Comparison of ENCODE assay signal across 8 mouse cellular contexts in genomic region chr7:29281201-29282073, GRCm38 (mm10). TPM values are rescaled to one million over a fixed set of nuclear protein-coding genes. Genes with fewer than 3 reads are reported as not detected.
DNase-seq lines count a peak whose midpoint lies in the region; ATAC-seq and TF ChIP-seq lines count a peak whose summit lies in the region.

TSS of gene Spint2 (minus strand) at chr7:29281912.

- no peaks in the 10 kb centered on the region for H3K36me3 ChIP-seq in liver, embryonic 11.5 days (ENCODE audit: control insufficient read depth, insufficient read depth, low read length)

- under 1% methylated on average over 79 of the region's 80 CpGs for WGBS in cerebellum, adult 2 months
- WGBS in liver, embryonic 11.5 days = under 1% methylated on average over 80 of the region's 80 CpGs

- no peak for TF ChIP-seq CTCF in cerebellum, adult 2 months (IDR thresholded peaks at IDR 0.05; ENCODE audit: borderline replicate concordance, insufficient read depth, low read depth, low read length)

- peaks cover 2% of the 10 kb centered on the region for H3K4me1 ChIP-seq in cerebellum, adult 2 months (ENCODE audit: control insufficient read depth, insufficient read depth, low read length)
- H3K4me1 ChIP-seq in liver, embryonic 11.5 days (replicated peaks; ENCODE audit: control insufficient read depth, insufficient read depth, low read length) = peaks cover 9% of the 10 kb centered on the region

- peak; percentile 55 for ATAC-seq in liver, embryonic 11.5 days (replicated peaks; ENCODE audit: low FRiP score)

- no peaks in the 10 kb centered on the region for H3K27me3 ChIP-seq in cerebellum, adult 2 months (ENCODE audit: control insufficient read depth, insufficient read depth, low read length)
- peaks cover 19% of the 10 kb centered on the region for H3K27me3 ChIP-seq in liver, embryonic 11.5 days (replicated peaks; ENCODE audit: control insufficient read depth, insufficient read depth, low read length)

- peak within 1 kb of the TSS; percentile 70 for H3K9ac ChIP-seq in liver, embryonic 11.5 days (ENCODE audit: low read depth, low read length)

- peak; percentile 45; the same call in 1 of the 2 replicates for TF ChIP-seq POLR2A in cerebellum, adult 2 months (IDR thresholded peaks at IDR 0.05; ENCODE audit: borderline replicate concordance, insufficient read depth, low read length)

- DNase-seq in layer of hippocampus, adult 18-20 months (ENCODE audit: low spot score in 2 of 2) = no peak
- no peak for DNase-seq in layer of hippocampus, adult 9-11 months
- DNase-seq in cerebellum, adult 2 months = peak; percentile 82 to 84
- DNase-seq in heart, adult 8-10 months (ENCODE audit: low spot score) = no peak
- peak; percentile 93 to 94 for DNase-seq in kidney, adult 8-10 months
- peak; percentile 65 for DNase-seq in liver, embryonic 11.5 days (ENCODE audit: low spot score)
- DNase-seq in natural killer cell, adult 2 months (ENCODE audit: low spot score in 2 of 2) = peak; percentile 47 to 75
- peak; percentile 89 for DNase-seq in testis, postnatal 10 days (ENCODE audit: low spot score)

- H3K9me3 ChIP-seq in liver, embryonic 11.5 days (ENCODE audit: control insufficient read depth, low read length) = no peaks in the 10 kb centered on the region

- peak within 1 kb of the TSS; percentile 96 for H3K4me2 ChIP-seq in liver, embryonic 11.5 days

- H3K27ac ChIP-seq in cerebellum, adult 2 months (ENCODE audit: insufficient read depth, low read length) = peak within 1 kb of the TSS; percentile 55
- H3K27ac ChIP-seq in liver, embryonic 11.5 days (ENCODE audit: low read depth, low read length) = no peak within 1 kb of the TSS

- H3K4me3 ChIP-seq in cerebellum, adult 2 months (replicated peaks; ENCODE audit: insufficient read depth, low read depth, low read length) = peak within 1 kb of the TSS; percentile 73
- peak within 1 kb of the TSS; percentile 64 for H3K4me3 ChIP-seq in liver, embryonic 11.5 days (ENCODE audit: low read depth, low read length)

RNA-seq across cellular contexts. Expression of gene Spint2, which starts in this region (rescaled TPM):
- 10 to 100 TPM; 21.9 to 26.1 TPM for total RNA-seq in layer of hippocampus, adult 18-20 months (2021)
- 46.2 and 54.9 TPM in 2 replicates for polyA plus RNA-seq in cerebellum, adult 2 months (2012; rRNA removed)
- total RNA-seq in heart, adult 8-10 months (2022) = 10 to 100 TPM; 47.3 to 54.5 (median 53.2) TPM
- polyA plus RNA-seq in liver, embryonic 11.5 days (2014; fragmentation: Nextera tagmentation; extraction: Ambion mirVana) = 51.6 and 53.7 TPM in 2 replicates

Comparison
In these comparisons a context has a peak if more than half of its experiments do, and no peak if none do; other contexts are left out.
1. DNase-seq: peak in cerebellum, adult 2 months (2 of 2), kidney, adult 8-10 months (2 of 2), liver, embryonic 11.5 days (single experiment), natural killer cell, adult 2 months (2 of 2) and testis, postnatal 10 days (single experiment); none in layer of hippocampus, adult 18-20 months (0 of 2), layer of hippocampus, adult 9-11 months (single experiment) and heart, adult 8-10 months (single experiment).